ENCODE assay signal across 7 mouse cellular contexts in genomic region chr4:148173811-148174494, GRCm38 (mm10). TPM values are rescaled to one million over a fixed set of nuclear protein-coding genes. Genes with fewer than 3 reads are reported as not detected.
DNase-seq lines count a peak whose midpoint lies in the region; ATAC-seq and TF ChIP-seq lines count a peak whose summit lies in the region.

No protein-coding gene starts in this region.

- peaks cover 30% of the 10 kb centered on the region for H3K27me3 ChIP-seq in neural tube, embryonic 12.5 days (replicated peaks)
- H3K27me3 ChIP-seq in lung, postnatal 0 days (replicated peaks; ENCODE audit: insufficient read depth, low read length): peaks cover 25% of the 10 kb centered on the region
- peaks cover 97% of the 10 kb centered on the region for H3K27me3 ChIP-seq in liver, embryonic 12.5 days (replicated peaks)

- DNase-seq in cerebellum, adult 11-12 months: peak; percentile 67
- DNase-seq in embryo, embryonic 11 days: peak; percentile 58
- peak; percentile 66 for DNase-seq in layer of hippocampus, adult 9-11 months
- no peak for DNase-seq in lung, postnatal 0 days (ENCODE audit: low spot score)
- DNase-seq in lung, adult 18-20 months: no peak

- H3K4me2 ChIP-seq in neural tube, embryonic 12.5 days (replicated peaks): peak overlapping the region; percentile 47
- H3K4me2 ChIP-seq in lung, postnatal 0 days (replicated peaks; ENCODE audit: low read depth, low read length): no peak overlapping the region
- no peak overlapping the region for H3K4me2 ChIP-seq in liver, embryonic 12.5 days

- no peak overlapping the region for H3K4me3 ChIP-seq in neural tube, embryonic 12.5 days
- no peak overlapping the region for H3K4me3 ChIP-seq in lung, postnatal 0 days (ENCODE audit: low read depth, low read length)
- no peak overlapping the region for H3K4me3 ChIP-seq in liver, embryonic 12.5 days

- H3K9ac ChIP-seq in neural tube, embryonic 12.5 days: peak overlapping the region; percentile 10; the same call in 1 of the 2 replicates
- no peak overlapping the region for H3K9ac ChIP-seq in lung, postnatal 0 days (replicated peaks; ENCODE audit: low read depth)
- no peak overlapping the region for H3K9ac ChIP-seq in liver, embryonic 12.5 days

- no peak for TF ChIP-seq CTCF in lung, postnatal 0 days (IDR thresholded peaks at IDR 0.05)

- TF ChIP-seq EP300 in lung, postnatal 0 days (IDR thresholded peaks at IDR 0.05): no peak

- ATAC-seq in neural tube, embryonic 12.5 days (ENCODE audit: low FRiP score, low read depth): peak; percentile 51
- ATAC-seq in lung, postnatal 0 days: no peak
- no peak for ATAC-seq in liver, embryonic 12.5 days

- H3K9me3 ChIP-seq in neural tube, embryonic 12.5 days: no peaks in the 10 kb centered on the region
- no peaks in the 10 kb centered on the region for H3K9me3 ChIP-seq in lung, postnatal 0 days (ENCODE audit: low read length)
- no peaks in the 10 kb centered on the region for H3K9me3 ChIP-seq in liver, embryonic 12.5 days (replicated peaks)

- H3K4me1 ChIP-seq in neural tube, embryonic 12.5 days: peaks cover 10% of the 10 kb centered on the region
- no peaks in the 10 kb centered on the region for H3K4me1 ChIP-seq in lung, postnatal 0 days (ENCODE audit: insufficient read depth, low read depth, low read length)
- H3K4me1 ChIP-seq in liver, embryonic 12.5 days: no peaks in the 10 kb centered on the region

- no peaks in the 10 kb centered on the region for H3K36me3 ChIP-seq in neural tube, embryonic 12.5 days
- H3K36me3 ChIP-seq in lung, postnatal 0 days (ENCODE audit: insufficient read depth, low read length): no peaks in the 10 kb centered on the region
- no peaks in the 10 kb centered on the region for H3K36me3 ChIP-seq in liver, embryonic 12.5 days

- H3K27ac ChIP-seq in neural tube, embryonic 12.5 days: peak overlapping the region; percentile 47; the same call in 1 of the 2 replicates
- no peak overlapping the region for H3K27ac ChIP-seq in lung, postnatal 0 days (ENCODE audit: low read length)
- no peak overlapping the region for H3K27ac ChIP-seq in liver, embryonic 12.5 days

- 2% methylated on average over 30 of the region's 30 CpGs for WGBS in neural tube, embryonic 12.5 days
- 4% methylated on average over 30 of the region's 30 CpGs for WGBS in lung, postnatal 0 days
- WGBS in liver, embryonic 12.5 days (ENCODE audit: insufficient replicate concordance): 4% methylated on average over 30 of the region's 30 CpGs

RNA-seq across cellular contexts. Expression of gene Fbxo2, which starts 13.5 kb away (rescaled TPM):
- 2.7 and 4.0 TPM in 2 replicates for polyA plus RNA-seq in neural tube, embryonic 12.5 days (2016; fragmentation: Nextera tagmentation; extraction: Ambion mirVana)
- polyA plus RNA-seq in lung, postnatal 0 days (2015; fragmentation: Nextera tagmentation; extraction: Ambion mirVana): 0.42 and 0.66 TPM in 2 replicates
- polyA plus RNA-seq in liver, embryonic 12.5 days (2016; fragmentation: Nextera tagmentation; extraction: Ambion mirVana): 0.43 and 0.50 TPM in 2 replicates

RNA-seq across cellular contexts. Expression of gene Fbxo44, which starts 13.7 kb away (rescaled TPM):
- polyA plus RNA-seq in neural tube, embryonic 12.5 days (2016; fragmentation: Nextera tagmentation; extraction: Ambion mirVana): 79.5 and 82.3 TPM in 2 replicates
- 7.1 and 8.4 TPM in 2 replicates for polyA plus RNA-seq in lung, postnatal 0 days (2015; fragmentation: Nextera tagmentation; extraction: Ambion mirVana)
- polyA plus RNA-seq in liver, embryonic 12.5 days (2016; fragmentation: Nextera tagmentation; extraction: Ambion mirVana): 1.6 and 1.7 TPM in 2 replicates

RNA-seq across cellular contexts. Expression of gene Fbxo6, which starts 22.0 kb away (rescaled TPM):
- 13.9 and 16.1 TPM in 2 replicates for polyA plus RNA-seq in neural tube, embryonic 12.5 days (2016; fragmentation: Nextera tagmentation; extraction: Ambion mirVana)
- polyA plus RNA-seq in lung, postnatal 0 days (2015; fragmentation: Nextera tagmentation; extraction: Ambion mirVana): 53.1 and 58.5 TPM in 2 replicates
- 20.5 and 28.7 TPM in 2 replicates for polyA plus RNA-seq in liver, embryonic 12.5 days (2016; fragmentation: Nextera tagmentation; extraction: Ambion mirVana)

RNA-seq across cellular contexts. Expression of gene Draxin, which starts 43.5 kb away (rescaled TPM):
- polyA plus RNA-seq in neural tube, embryonic 12.5 days (2016; fragmentation: Nextera tagmentation; extraction: Ambion mirVana): 11.8 and 12.4 TPM in 2 replicates
- 0.06 TPM in 2 replicates for polyA plus RNA-seq in lung, postnatal 0 days (2015; fragmentation: Nextera tagmentation; extraction: Ambion mirVana)
- polyA plus RNA-seq in liver, embryonic 12.5 days (2016; fragmentation: Nextera tagmentation; extraction: Ambion mirVana): 0.08 TPM in 2 replicates

RNA-seq across cellular contexts. Expression of gene Mad2l2, which starts 43.8 kb away (rescaled TPM):
- polyA plus RNA-seq in neural tube, embryonic 12.5 days (2016; fragmentation: Nextera tagmentation; extraction: Ambion mirVana): 89.3 and 90.6 TPM in 2 replicates
- 35.2 and 35.7 TPM in 2 replicates for polyA plus RNA-seq in lung, postnatal 0 days (2015; fragmentation: Nextera tagmentation; extraction: Ambion mirVana)
- 24.2 and 25.5 TPM in 2 replicates for polyA plus RNA-seq in liver, embryonic 12.5 days (2016; fragmentation: Nextera tagmentation; extraction: Ambion mirVana)

Comparison
In these comparisons a context has a peak if more than half of its experiments do, and no peak if none do; other contexts are left out.
1. DNase-seq: peak in cerebellum, adult 11-12 months (single experiment), embryo, embryonic 11 days (single experiment) and layer of hippocampus, adult 9-11 months (single experiment); none in lung, postnatal 0 days (single experiment) and lung, adult 18-20 months (0 of 2).